ENCODE assay signal across 10 mouse cellular contexts in genomic region chr7:133919918-133920317, GRCm38 (mm10).
DNase-seq lines count a peak whose midpoint lies in the region; ATAC-seq and TF ChIP-seq lines count a peak whose summit lies in the region.
"Had no signal": no experiment of that assay in that cellular context is flagged by ENCODE, and none has a peak within 500 bp of the region (broad histone marks: within the 10 kb centered on the region; RNA-seq: fewer than 3 reads in every experiment).

No protein-coding gene starts in this region.

- no peak overlapping the region for H3K4me2 ChIP-seq in kidney, embryonic 15.5 days
- no peak overlapping the region for H3K4me2 ChIP-seq in forebrain, embryonic 12.5 days
- H3K4me2 ChIP-seq: embryonic facial prominence, embryonic 12.5 days had no signal

- no peak overlapping the region for H3K27ac ChIP-seq in kidney, adult 2 months (ENCODE audit: insufficient read depth, low read depth, low read length)
- H3K27ac ChIP-seq in kidney, embryonic 15.5 days: no peak overlapping the region
- H3K27ac ChIP-seq in forebrain, embryonic 12.5 days: no peak overlapping the region
- H3K27ac ChIP-seq: embryonic facial prominence, embryonic 12.5 days had no signal

- TF ChIP-seq POLR2A in kidney, adult 2 months (IDR thresholded peaks at IDR 0.05; ENCODE audit: low read depth, low read length): no peak

- no peak for ATAC-seq in kidney, embryonic 15.5 days (replicated peaks; ENCODE audit: low FRiP score)
- ATAC-seq in forebrain, embryonic 12.5 days (ENCODE audit: low FRiP score): no peak
- ATAC-seq in inflammation-experienced regulatory T-cells, adult 6 months: no peak

- no peaks in the 10 kb centered on the region for H3K27me3 ChIP-seq in kidney, adult 2 months (replicated peaks; ENCODE audit: control insufficient read depth, insufficient read depth, low read length)
- no peaks in the 10 kb centered on the region for H3K27me3 ChIP-seq in kidney, embryonic 15.5 days
- no peaks in the 10 kb centered on the region for H3K27me3 ChIP-seq in forebrain, embryonic 12.5 days
- H3K27me3 ChIP-seq: embryonic facial prominence, embryonic 12.5 days had no signal

- H3K4me1 ChIP-seq in kidney, adult 2 months (ENCODE audit: control insufficient read depth, insufficient read depth, low read length): no peaks in the 10 kb centered on the region
- peaks cover 3% of the 10 kb centered on the region; the same call in 1 of the 2 replicates for H3K4me1 ChIP-seq in kidney, embryonic 15.5 days
- H3K4me1 ChIP-seq in forebrain, embryonic 12.5 days: 0 out of 2 replicates have a peak, but pooled peaks cover 4% of the 10 kb centered on the region
- H3K4me1 ChIP-seq: embryonic facial prominence, embryonic 12.5 days had no signal

- no peaks in the 10 kb centered on the region for H3K9me3 ChIP-seq in kidney, embryonic 15.5 days (replicated peaks)
- H3K9me3 ChIP-seq in forebrain, embryonic 12.5 days: no peaks in the 10 kb centered on the region
- H3K9me3 ChIP-seq: embryonic facial prominence, embryonic 12.5 days had no signal

- WGBS in kidney, adult 2 months: 81% methylated on average over 5 of the region's 5 CpGs
- 75% methylated on average over 5 of the region's 5 CpGs for WGBS in kidney, embryonic 15.5 days
- 93% methylated on average over 5 of the region's 5 CpGs for WGBS in forebrain, embryonic 12.5 days

- H3K4me3 ChIP-seq in kidney, adult 2 months (ENCODE audit: insufficient read depth, low read depth, low read length): no peak overlapping the region
- no peak overlapping the region for H3K4me3 ChIP-seq in kidney, embryonic 15.5 days (replicated peaks)
- H3K4me3 ChIP-seq in forebrain, embryonic 12.5 days (replicated peaks): no peak overlapping the region
- H3K4me3 ChIP-seq: embryonic facial prominence, embryonic 12.5 days had no signal

- no peak for TF ChIP-seq CTCF in kidney, adult 2 months (conservative IDR thresholded peaks at IDR 0.05; ENCODE audit: insufficient read depth, insufficient read length, low read depth, low read length)

- DNase-seq in kidney, adult 2 months: peak; percentile 29
- peak; percentile 20 to 46 for DNase-seq in frontal cortex, postnatal 25 days (ENCODE audit: low spot score in 2 of 2)
- peak; percentile 33 for DNase-seq in layer of hippocampus, postnatal 36 days
- peak; percentile 69 to 83 for DNase-seq in lung, postnatal 4 days
- no peak for DNase-seq in cerebellum, postnatal 14 days
- DNase-seq: adrenal gland, postnatal 25 days had no signal

- H3K9ac ChIP-seq in kidney, embryonic 15.5 days: no peak overlapping the region
- H3K9ac ChIP-seq in forebrain, embryonic 12.5 days: no peak overlapping the region
- H3K9ac ChIP-seq: embryonic facial prominence, embryonic 12.5 days had no signal

- no peaks in the 10 kb centered on the region for H3K36me3 ChIP-seq in kidney, adult 2 months (ENCODE audit: control insufficient read depth, insufficient read depth, low read length)
- H3K36me3 ChIP-seq in kidney, embryonic 15.5 days: no peaks in the 10 kb centered on the region
- no peaks in the 10 kb centered on the region for H3K36me3 ChIP-seq in forebrain, embryonic 12.5 days (replicated peaks)
- H3K36me3 ChIP-seq: embryonic facial prominence, embryonic 12.5 days had no signal

Comparison
In these comparisons a context has a peak if more than half of its experiments do, and no peak if none do; other contexts are left out.
1. DNase-seq: peak in kidney, adult 2 months (single experiment), frontal cortex, postnatal 25 days (2 of 2), layer of hippocampus, postnatal 36 days (2 of 2) and lung, postnatal 4 days (2 of 2); none in cerebellum, postnatal 14 days (0 of 2).